Mouse (Mus musculus): Measurements from ENCODE around the gene Gjb5.

GRCm38 (mm10) chr4:127334870-127335504 is 23.0 kb downstream of the Gjb5 start:
- TF ChIP-seq CTCF (IDR thresholded peaks at IDR 0.05; ENCODE audit: low read depth, low read length) (no peak), POLR2A (IDR thresholded peaks at IDR 0.05; ENCODE audit: borderline replicate concordance, low read depth, low read length) (no peak)

Data from bone marrow macrophage, adult 2 months (primary cell).